Mouse (Mus musculus) adrenal gland, postnatal 4 days (tissue): ENCODE results near the gene Ces3b. TPM values are rescaled to one million over a fixed set of nuclear protein-coding genes. Genes with fewer than 3 reads are reported as not detected.
"Not testable (repeated sequence)": the region's sequence is repeated elsewhere in the genome, so short reads cannot be mapped to it uniquely, and the experiment has no call there.

Experiments used
- DNase-seq, 2 experiments: peaks; one replicate each; pipeline ENCODE4 v3.0.0; 2021 to 2022; ENCODE audit warnings: low spot score in 2 of 2, mixed read lengths in 2 of 2
- long read RNA-seq, 2 experiments: library from polyadenylated mRNA; stranded (forward); transcript quantifications; one replicate each; pipeline ENCODE4 v2.0.0; 2021
- total RNA-seq, 2 experiments: library from RNA; stranded (reverse); gene quantifications; 2 replicates each; pipeline ENCODE4 v1.2.3; 2021

Ces3b gene
- not detected for total RNA-seq
- long read RNA-seq, experiment 1: 0 reads
- long read RNA-seq, experiment 2: 0 reads

DNA sequence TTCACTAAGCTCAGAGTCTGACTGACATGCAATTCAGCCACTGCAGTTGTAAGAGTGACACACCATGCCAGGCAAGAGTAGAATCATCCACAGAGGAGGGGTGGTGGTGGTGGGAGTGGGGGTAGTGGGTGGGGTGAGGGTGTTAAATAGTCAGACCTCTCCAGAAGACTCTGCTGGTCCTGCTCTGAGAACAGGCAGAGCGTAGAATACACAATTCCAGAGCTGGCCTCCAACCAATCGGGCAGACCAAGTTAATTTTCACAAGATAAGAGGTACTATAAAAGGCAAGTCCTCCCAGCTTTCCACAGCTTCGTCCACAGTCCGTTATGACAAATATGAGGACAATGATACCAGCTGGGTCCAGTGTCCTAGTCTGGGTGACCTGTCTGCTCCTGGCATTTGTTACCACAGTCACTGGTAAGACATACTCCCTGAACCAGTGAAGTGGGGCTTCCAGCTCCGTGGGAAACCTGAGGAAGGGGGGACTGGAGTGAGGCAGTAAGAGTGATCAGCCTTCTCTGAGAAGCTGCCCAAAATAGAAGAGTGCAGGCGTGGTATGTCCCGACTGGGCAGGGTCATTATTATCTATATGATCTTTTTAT, at the start of gene Ces3b:
Gene Ces3b, plus strand, starts transcription at position 305 of the 602 bp plus-strand sequence.
- DNase-seq: no peak

DNA sequence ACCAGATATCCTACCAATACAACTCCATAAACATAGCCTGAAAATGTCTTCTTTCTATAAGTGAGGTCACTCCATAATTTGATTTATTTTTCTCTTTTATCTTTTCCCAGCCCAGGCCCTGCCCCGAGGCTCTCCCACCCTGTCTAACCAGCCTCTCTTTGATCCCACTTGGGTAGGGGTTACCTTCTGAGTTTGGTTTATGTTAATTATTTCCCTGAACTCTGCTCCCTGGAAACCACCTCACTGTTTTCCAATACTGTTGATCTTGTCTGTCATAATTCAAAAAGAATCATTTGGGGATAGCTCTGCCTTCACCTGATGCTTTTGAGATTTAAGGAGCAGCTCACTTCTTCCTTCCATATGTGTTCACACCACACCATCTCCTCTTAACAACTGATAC, 40.0 kb upstream of the Ces3b start:
- no peak for DNase-seq

GRCm38 (mm10) chr8:105045824-105046401, 37.6 kb upstream of the Ces3b start:
- no peak for DNase-seq

GRCm38 (mm10) chr8:105048371-105048854, 35.1 kb upstream of the Ces3b start, which contains the start of gene Ces3a:
TSS of gene Ces3a (plus strand) at chr8:105048601.
- no peak for DNase-seq

DNA sequence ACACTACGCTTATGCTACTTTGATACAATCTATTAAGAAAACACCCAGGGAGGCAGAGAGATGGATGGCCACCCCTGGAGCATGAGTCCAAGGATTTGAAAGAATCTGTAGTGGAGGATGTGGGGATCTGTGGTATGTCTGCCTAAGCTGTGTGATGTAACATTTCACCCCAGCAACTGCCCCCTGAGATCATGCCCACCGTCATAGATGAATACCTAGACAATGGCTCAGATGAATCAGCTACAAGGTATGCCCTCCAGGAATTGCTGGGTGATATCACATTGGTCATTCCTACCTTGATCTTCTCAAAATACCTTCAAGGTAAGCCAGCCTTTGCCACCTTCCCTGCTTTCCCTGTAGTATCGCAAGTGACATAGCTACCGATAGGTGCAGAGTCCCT, 27.3 kb upstream of the Ces3b start:
- DNase-seq: no peak

DNA sequence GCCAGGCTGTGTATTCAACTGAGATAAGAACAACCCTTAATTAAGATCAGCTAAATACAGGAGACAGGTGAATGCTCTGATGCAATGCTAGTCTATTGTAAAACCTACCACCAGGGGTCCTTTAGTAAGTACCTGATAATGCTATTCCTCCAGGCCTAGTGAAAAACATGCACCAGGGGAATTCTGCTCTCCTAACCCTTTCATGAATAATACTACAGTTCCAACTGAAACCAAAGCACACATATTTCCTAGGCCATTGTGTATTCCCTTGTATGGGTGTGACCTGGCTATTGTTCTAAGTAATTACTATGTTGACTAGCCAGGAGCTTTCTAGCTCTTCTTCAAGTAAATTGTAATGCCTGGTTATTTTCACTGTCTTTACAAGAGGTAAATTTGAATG, 23.5 kb upstream of the Ces3b start:
- no peak for DNase-seq

DNA sequence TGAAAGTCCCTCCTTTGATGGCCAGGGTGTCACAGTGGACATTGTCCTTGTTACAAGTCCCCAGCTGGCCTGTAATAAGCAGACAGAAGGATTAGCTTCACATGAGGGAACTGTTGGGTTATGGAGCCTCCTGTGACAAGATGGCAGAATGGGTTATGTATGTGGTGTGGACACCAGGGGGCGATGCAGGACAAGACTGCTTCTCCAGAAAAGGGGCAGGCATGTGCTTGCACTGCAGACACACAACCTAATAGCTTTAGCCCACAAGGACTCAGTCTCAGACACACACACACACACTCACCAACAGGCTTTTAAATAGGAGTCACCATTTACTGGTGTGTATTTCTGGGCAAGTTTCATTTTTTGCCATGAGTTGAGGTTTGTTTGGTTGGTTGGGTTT, 16.8 kb upstream of the Ces3b start:
- no peak for DNase-seq

DNA sequence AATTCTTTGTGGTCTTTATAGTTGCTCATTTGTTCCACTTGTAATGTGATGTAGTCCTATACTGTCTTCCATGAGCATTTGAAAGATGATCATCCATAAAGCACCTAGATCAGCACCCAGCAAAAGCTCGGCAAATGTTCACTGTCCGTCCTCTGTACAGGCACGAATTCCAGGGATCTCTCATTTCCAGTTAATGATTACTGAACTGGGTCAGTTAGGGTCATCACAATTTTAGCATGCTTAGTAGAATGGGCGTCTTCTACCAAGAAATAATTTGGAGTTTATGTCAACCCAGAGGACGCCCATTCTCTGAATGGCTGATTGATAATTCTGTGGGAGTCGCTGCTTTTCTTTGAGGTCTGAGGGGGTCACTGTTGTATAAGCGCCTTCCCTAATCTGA, 15.6 kb upstream of the Ces3b start:
- not testable (repeated sequence) for DNase-seq

DNA sequence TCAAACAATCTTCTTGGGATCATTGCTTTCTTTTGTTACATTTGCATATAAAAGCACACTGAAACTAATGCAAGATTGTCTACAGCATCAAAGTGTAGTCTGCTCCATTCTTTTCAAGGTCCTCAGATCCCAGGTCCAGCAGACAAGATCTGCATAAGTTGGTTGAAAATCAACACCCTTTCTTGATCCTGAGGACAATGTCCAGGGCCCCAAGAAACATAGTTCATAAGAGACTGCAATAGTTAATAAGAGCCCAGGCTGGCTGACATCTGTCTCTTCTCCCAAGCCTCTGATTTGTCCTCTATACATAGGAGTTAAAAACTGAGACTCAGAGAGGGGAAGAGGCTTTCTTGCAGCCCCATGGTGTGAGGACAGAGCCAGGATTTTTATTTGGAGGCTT, 14.6 kb upstream of the Ces3b start:
- DNase-seq: no peak

DNA sequence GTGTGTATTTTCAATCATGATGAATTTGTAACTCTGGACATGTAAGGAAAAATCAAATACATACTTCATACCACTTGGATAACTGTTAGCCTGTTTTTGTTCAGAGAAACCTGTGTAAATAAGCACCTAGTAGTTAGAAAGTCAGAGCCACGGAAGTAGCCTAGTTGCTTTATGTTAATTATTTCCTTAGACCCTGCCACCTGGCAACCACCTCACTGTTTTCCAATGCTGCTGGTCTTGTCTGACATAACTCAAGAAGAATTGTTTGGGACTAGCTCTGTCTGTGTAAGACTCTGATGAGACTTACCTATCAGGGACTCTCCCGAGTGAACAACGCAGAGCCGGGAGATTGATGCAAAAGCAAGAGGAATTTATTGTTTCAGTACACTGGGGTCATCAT, 7.0 kb upstream of the Ces3b start:
- DNase-seq: no peak

GRCm38 (mm10) chr8:105077071-105077470, 6.5 kb upstream of the Ces3b start:
- no peak for DNase-seq

DNA sequence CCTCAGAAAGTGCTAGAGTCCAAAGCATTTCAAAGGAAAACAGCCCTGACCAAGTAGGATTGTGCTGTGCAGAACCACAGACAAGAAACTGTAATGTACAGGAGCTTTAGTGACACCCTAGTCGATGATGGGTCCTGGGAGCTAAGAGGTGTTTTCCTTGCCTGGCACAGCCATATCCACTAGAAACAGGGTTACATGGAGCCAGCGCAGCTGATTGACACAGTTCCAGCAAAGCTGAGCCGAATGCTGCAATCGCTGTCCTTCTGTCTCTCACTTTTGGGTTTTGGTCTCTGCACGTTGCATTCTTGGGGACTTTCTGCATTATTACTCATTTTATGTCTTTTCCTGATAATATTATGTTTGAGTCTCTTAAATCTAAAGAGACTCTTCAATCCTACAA, 5.0 kb upstream of the Ces3b start:
- DNase-seq: no peak

- DNase-seq: no peak
These were observed 2.7 kb upstream of the Ces3b start for GRCm38 (mm10) chr8:105080814-105081336.

GRCm38 (mm10) chr8:105088166-105088565, 4.6 kb downstream of the Ces3b start:
- DNase-seq: not testable (repeated sequence)

DNA sequence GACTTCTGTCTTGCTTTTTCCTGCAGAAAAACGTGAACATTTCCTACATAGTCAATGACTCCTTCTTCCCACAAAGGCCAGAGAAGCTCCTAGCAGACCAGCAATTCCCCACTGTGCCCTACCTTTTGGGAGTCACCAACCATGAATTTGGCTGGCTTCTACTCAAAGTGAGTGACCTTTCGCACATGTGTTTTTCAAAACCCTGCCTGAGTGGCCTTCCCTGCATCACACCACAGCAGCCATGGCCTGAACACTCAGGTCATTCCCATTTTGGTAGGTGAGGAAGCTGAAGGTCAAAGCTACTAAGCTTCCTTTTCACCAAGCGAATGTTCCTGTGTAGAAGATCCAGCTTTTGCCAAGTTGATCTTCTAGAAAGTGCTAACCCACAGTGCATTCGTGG, 5.0 kb downstream of the Ces3b start:
- DNase-seq: no peak

DNA sequence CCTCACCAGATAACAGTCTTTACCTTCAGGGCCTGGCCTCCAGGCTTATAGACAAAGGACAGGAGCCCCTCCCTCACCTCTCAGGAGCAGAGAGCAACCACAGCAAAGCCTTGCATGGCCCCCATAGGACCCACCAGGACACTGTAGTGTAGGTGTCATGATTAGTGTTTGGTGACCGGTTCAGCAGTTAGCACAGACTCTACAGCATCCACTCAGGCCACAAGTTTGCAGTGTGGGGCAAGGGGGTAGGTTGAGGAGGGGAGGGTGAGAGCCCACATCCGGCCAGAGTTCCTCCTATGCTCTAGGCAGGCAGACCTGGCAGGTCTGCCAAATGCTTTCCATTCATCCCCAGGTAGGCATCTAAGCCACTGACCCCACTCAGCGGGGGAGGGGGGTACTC, 10.4 kb downstream of the Ces3b start:
- DNase-seq: no peak

- not testable (repeated sequence) for DNase-seq
These were observed 18.7 kb downstream of the Ces3b start for GRCm38 (mm10) chr8:105102101-105102785.

- not testable (repeated sequence) for DNase-seq
These were observed 20.1 kb downstream of the Ces3b start for GRCm38 (mm10) chr8:105103701-105104100.

DNA sequence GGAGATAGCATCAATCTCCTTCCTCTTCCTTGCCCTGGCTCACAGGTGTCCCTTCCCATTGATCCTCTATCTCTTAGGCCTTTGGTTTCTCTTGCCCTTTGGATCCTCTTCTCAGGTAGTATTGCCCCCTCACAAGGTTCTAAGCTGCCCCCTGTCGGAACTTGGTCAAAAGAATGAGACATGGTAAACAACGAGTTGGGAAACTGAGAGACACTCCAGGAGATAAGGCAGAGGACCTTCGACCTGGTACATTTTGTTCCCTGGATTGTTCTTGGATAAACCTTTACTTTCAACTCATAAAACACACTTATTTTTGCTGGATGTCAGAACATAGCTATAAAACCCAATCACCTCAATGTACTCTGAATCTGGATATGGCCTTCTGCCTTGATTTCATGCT, 20.7 kb downstream of the Ces3b start:
- DNase-seq: no peak

DNA sequence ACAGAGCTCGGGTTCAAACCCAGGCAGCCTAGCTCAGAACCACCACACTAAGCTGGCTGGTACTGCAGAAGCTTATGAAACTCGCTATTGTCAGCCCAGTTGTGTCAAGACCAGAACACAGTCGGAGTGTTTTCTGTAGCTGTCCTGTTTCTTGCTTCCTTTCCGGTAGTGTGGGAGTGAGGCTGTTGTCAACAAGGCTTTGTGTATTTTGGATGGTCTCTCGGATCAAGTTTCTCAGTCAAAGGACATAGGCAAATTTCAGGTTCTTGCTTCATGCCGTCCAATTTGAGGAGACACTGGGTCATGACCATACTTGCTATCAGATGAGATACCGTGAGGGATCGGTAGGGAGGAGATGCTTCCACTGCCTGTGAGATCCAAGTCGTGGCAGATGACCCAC, 46.3 kb downstream of the Ces3b start:
- no peak for DNase-seq

DNA sequence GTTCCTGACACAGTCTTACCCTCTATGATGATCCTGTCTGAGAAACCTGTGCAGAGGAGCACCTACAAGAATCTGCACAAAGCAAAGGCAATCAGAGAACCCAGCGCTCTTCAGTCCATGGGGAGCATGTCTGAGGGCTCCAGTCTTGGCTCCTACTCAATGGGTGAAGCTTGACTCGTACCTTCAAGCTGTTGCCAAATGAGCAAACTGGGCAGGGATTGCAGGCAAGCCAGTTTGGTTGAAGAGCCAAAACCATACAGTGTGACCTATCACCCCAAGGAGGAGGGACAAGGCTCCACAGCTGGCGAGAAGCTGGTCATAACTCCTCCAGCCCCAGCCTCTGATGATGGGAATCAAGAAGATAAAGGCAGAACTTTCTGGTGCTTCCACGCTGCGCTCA, 48.0 kb downstream of the Ces3b start, which contains the start of gene Ces4a:
Gene Ces4a, plus strand, starts transcription at position 292 of the 400 bp plus-strand sequence.
- DNase-seq: no peak

DNA sequence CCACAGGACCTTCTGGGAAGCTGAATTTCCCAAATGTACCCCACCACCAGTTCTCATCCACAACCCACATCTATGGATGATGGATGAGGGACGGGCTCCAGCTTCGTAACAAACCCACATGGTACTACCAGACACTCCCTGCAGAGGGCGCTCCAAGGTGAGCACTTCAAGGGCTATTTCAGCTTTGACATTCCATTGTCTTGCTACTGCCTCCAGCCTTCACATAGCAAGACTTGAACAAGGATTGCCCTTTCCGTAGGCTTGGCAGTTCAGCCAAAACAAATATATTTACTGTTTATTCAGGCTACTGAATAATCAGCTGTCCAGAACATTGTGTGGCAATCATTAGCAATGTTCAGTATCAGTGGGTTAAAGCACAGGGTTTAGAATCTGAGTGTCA, 54.9 kb downstream of the Ces3b start:
- peak; percentile 52 to 57 for DNase-seq
